Mouse (Mus musculus): ENCODE measurements around the gene Maco1.

GRCm38 (mm10) chr4:134756953-134757352, 96.2 kb downstream of the Maco1 start:
- TF ChIP-seq POLR2A (IDR thresholded peaks at IDR 0.05; ENCODE audit: insufficient read depth, low read depth, low read length) (no peak), CTCF (IDR thresholded peaks at IDR 0.05; ENCODE audit: insufficient read depth, low read depth, low read length) (no peak)

Data from olfactory bulb, adult 2 months (tissue).